Mouse (Mus musculus): ENCODE results near the gene Ccr10.
"Not testable (repeated sequence)": the region's sequence is repeated elsewhere in the genome, so short reads cannot be mapped to it uniquely, and the experiment has no call there.

Ccr10 gene

GRCm38 (mm10) chr11:101171721-101172433 is 3.4 kb downstream of the Ccr10 start:
- DNase-seq (ENCODE audit: low spot score), result peak; percentile 77

- peak; percentile 91 for DNase-seq (ENCODE audit: low spot score)
Observed at GRCm38 (mm10) chr11:101170811-101171610, 4.2 kb downstream of the Ccr10 start, which contains the start of gene Plekhh3. Gene Plekhh3, minus strand, starts transcription at chr11:101171351.

GRCm38 (mm10) chr11:101170354-101170810 is 4.9 kb downstream of the Ccr10 start, which contains the start of gene Cntnap1:
Gene Cntnap1, plus strand, starts transcription at chr11:101170523.
- DNase-seq (ENCODE audit: low spot score), result peak; percentile 79

- no peak for DNase-seq (ENCODE audit: low spot score)
Observed at GRCm38 (mm10) chr11:101169301-101170107, 5.7 kb downstream of the Ccr10 start.

- peak; percentile 77 for DNase-seq (ENCODE audit: low spot score)
Observed at GRCm38 (mm10) chr11:101168301-101168980, 6.8 kb downstream of the Ccr10 start.

- no peak for DNase-seq (ENCODE audit: low spot score)
Observed at GRCm38 (mm10) chr11:101167963-101168300, 7.3 kb downstream of the Ccr10 start.

GRCm38 (mm10) chr11:101167211-101167962 is 7.9 kb downstream of the Ccr10 start:
- no peak for DNase-seq (ENCODE audit: low spot score)

GRCm38 (mm10) chr11:101166357-101166756 is 8.9 kb downstream of the Ccr10 start:
- DNase-seq (ENCODE audit: low spot score), result no peak

- no peak for DNase-seq (ENCODE audit: low spot score)
Observed at GRCm38 (mm10) chr11:101164677-101165580, 10.3 kb downstream of the Ccr10 start.

GRCm38 (mm10) chr11:101164351-101164665 is 10.9 kb downstream of the Ccr10 start:
- DNase-seq (ENCODE audit: low spot score), result no peak

GRCm38 (mm10) chr11:101163476-101164350 is 11.5 kb downstream of the Ccr10 start:
- DNase-seq (ENCODE audit: low spot score), result peak; percentile 62

GRCm38 (mm10) chr11:101162772-101163171 is 12.5 kb downstream of the Ccr10 start:
- DNase-seq (ENCODE audit: low spot score), result peak; percentile 71

GRCm38 (mm10) chr11:101162301-101162700 is 12.9 kb downstream of the Ccr10 start:
- DNase-seq (ENCODE audit: low spot score), result peak; percentile 46

GRCm38 (mm10) chr11:101161551-101161950 is 13.7 kb downstream of the Ccr10 start:
- peak; percentile 36 for DNase-seq (ENCODE audit: low spot score)

GRCm38 (mm10) chr11:101160981-101161505 is 14.2 kb downstream of the Ccr10 start:
- DNase-seq (ENCODE audit: low spot score), result not testable (repeated sequence)

GRCm38 (mm10) chr11:101160151-101160550 is 15.1 kb downstream of the Ccr10 start:
- DNase-seq (ENCODE audit: low spot score), result peak; percentile 34

- DNase-seq (ENCODE audit: low spot score), result peak; percentile 60
Observed at GRCm38 (mm10) chr11:101155728-101156371, 19.4 kb downstream of the Ccr10 start, which contains the start of gene Tubg2. Gene Tubg2, plus strand, starts transcription at chr11:101155907.

GRCm38 (mm10) chr11:101155151-101155550 is 20.1 kb downstream of the Ccr10 start:
- DNase-seq (ENCODE audit: low spot score), result no peak

All from testis, postnatal 10 days (tissue).